Mouse (Mus musculus): ENCODE results near the gene Sgsm1.

DNA sequence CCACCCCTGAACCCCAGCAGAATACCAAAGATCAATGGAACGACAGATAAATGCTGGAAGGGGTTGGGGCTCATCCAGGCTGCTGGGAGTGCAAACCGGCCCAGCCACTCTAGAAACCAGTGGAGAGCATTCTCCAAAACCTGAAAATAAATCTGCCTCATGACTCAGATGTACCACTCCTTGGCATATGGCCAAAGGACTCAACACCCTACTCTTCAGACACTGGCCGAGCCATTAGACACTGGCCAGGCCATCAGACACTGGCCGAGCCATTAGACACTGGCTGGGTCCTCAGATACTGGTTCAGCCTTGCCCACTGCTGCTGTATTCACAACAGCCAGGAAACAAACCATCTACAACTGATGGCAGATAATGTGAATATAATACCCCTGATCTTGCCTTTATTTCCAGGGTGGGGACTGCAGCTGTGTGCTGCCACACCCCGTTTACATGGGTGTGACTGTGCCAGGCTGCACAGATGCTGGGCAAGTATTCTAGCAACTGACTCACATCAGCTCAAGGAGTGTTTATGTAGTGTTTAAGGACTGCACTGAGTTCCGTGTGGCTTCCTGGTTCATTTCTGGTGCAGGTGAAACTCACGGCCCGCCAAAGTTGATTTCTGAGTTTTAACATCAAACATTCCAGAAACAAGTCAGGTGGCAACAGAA is 61.2 kb downstream of the Sgsm1 start:
- TF ChIP-seq CTCF (IDR thresholded peaks at IDR 0.05; ENCODE audit: control insufficient read depth, insufficient read depth, insufficient replicate concordance, low read depth, low read length) (no peak), POLR2A (IDR thresholded peaks at IDR 0.05; ENCODE audit: control insufficient read depth, low read depth, low read length) (no peak)

All from testis, adult 2 months (tissue).